Mouse (Mus musculus) cerebellum, adult 8-10 months (tissue): Measurements from ENCODE around the gene Olfr417.
"Not testable (repeated sequence)": the region's sequence is repeated elsewhere in the genome, so short reads cannot be mapped to it uniquely, and the experiment has no call there.

Experiments used
- DNase-seq: peaks from one replicate; pipeline ENCODE4 v3.0.0; 2022

Gene Olfr417

DNA sequence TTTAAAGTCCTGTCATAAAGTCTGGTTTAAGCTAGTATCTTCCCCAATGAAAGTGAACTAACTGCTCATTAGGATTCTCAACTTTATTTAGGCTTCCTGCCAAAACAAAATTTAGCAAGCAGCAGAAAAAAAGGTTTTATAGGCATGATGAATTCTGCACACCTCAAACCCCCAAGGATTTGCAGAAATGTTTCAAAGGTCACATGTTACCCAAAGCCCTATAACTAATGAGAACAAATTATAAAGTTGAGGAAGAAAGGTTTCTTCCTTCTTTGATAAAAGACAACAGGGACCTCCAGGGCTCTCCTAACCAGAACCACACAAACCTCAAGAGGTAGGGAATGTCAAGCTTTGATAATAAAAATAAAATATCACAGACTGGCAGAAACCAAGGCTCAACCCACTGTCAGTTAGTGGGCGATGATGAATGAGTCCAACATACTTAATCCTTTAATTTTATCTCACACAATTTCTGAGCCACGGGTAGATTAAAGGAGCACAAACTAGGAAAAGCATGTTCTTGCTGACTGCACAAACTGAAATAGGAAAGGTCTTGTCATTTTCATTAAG lies at the start of gene Olfr417:
Gene Olfr417 (plus strand): TSS at position 241 of the 570 bp plus-strand sequence.
- no peak for DNase-seq

- DNase-seq = no peak
Observed at GRCm38 (mm10) chr1:174317308-174317707, 47.6 kb upstream of the Olfr417 start.

- DNase-seq = no peak
Observed at GRCm38 (mm10) chr1:174330218-174330617, 34.7 kb upstream of the Olfr417 start, which contains the start of gene Mptx1. Mptx1 (plus strand) TSS chr1:174330518.

GRCm38 (mm10) chr1:174353636-174354035 lies 11.3 kb upstream of the Olfr417 start:
- DNase-seq = not testable (repeated sequence)

- DNase-seq = no peak
Observed at GRCm38 (mm10) chr1:174354640-174355039, 10.3 kb upstream of the Olfr417 start.

GRCm38 (mm10) chr1:174373799-174374198 lies 8.9 kb downstream of the Olfr417 start:
- no peak for DNase-seq

GRCm38 (mm10) chr1:174390746-174391145 lies 25.8 kb downstream of the Olfr417 start, which contains the start of gene Olfr248:
Olfr248 (plus strand) TSS chr1:174391046.
- DNase-seq = no peak

DNA sequence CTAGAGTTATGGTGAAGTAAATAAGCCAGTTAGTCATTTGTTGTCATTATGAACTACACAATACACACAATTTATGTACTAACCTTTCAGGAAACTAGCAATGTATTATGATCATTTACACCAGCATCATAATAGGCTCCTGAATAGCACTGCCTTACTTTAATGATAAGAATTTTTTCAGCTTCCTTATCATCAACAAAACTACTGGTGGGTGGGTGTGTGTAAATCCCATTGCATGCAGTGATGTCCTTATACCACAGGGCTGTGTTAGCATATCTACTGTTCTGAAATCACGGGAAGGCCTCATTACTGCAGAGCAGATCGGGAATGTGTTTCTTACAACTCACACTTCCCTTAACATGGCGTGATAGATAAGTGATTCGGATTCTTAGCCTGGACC lies 58.0 kb downstream of the Olfr417 start:
- DNase-seq = no peak

GRCm38 (mm10) chr1:174423764-174424163 lies 58.8 kb downstream of the Olfr417 start, which contains the start of gene Olfr414:
Olfr414 (plus strand) TSS chr1:174424064.
- no peak for DNase-seq
